Mouse (Mus musculus) MEL (cell line): ENCODE results near the gene Lnx1. TPM values are rescaled to one million over a fixed set of nuclear protein-coding genes. Genes with fewer than 3 reads are reported as not detected.

Experiments used
- DNase-seq: peaks from one replicate; pipeline ENCODE4 v3.0.0; 2011; ENCODE audit warnings: low read depth, low spot score
- H3K27ac ChIP-seq: 2 replicates; pipeline ENCODE4 v1.5.1; 2012; ENCODE audit warnings: low read depth, mild to moderate bottlenecking, control low read depth, low read length, moderate library complexity; ENCODE audit not compliant: control insufficient read depth
- H3K27me3 ChIP-seq, 2 experiments: fragments of 150-350 bp in 1 of 2; sonication (generic) in 1 of 2; 2 replicates each; pipeline ENCODE4 v1.6.1; 2012; ENCODE audit warnings: low read length in 2 of 2, mild to moderate bottlenecking in 2 of 2, improper control_type of control experiment in 1 of 2, moderate library complexity in 1 of 2; ENCODE audit not compliant: insufficient read depth in 2 of 2, control insufficient read depth in 1 of 2
- H3K36me3 ChIP-seq, 2 experiments: 2 replicates each; pipeline ENCODE4 v1.6.1; 2012 to 2014; ENCODE audit warnings: low read length in 2 of 2, improper control_type of control experiment in 1 of 2, inconsistent platforms in 1 of 2, mild to moderate bottlenecking in 1 of 2; ENCODE audit not compliant: insufficient read depth in 2 of 2, control insufficient read depth in 1 of 2
- H3K4me1 ChIP-seq, 2 experiments: fragments of 150-350 bp in 1 of 2; sonication (generic) in 1 of 2; 2 replicates each; pipeline ENCODE4 v1.6.1; 2012; ENCODE audit warnings: low read length in 2 of 2, improper control_type of control experiment in 1 of 2, mild to moderate bottlenecking in 1 of 2; ENCODE audit not compliant: insufficient read depth in 2 of 2, control insufficient read depth in 1 of 2
- H3K4me3 ChIP-seq, 2 experiments: fragments of 150-350 bp in 1 of 2; sonication (generic) in 1 of 2; 2 replicates each; pipeline ENCODE4 v1.5.1; 2012; ENCODE audit warnings: low read depth in 2 of 2, low read length in 2 of 2, mild to moderate bottlenecking in 2 of 2, moderate library complexity in 2 of 2, control low read depth in 1 of 2, improper control_type of control experiment in 1 of 2; ENCODE audit not compliant: control insufficient read depth in 1 of 2, insufficient read depth in 1 of 2
- H3K79me2 ChIP-seq: 2 replicates; pipeline ENCODE4 v1.6.1; 2012; ENCODE audit warnings: mild to moderate bottlenecking, low read length, moderate library complexity; ENCODE audit not compliant: control insufficient read depth, poor library complexity, insufficient read depth
- H3K9ac ChIP-seq: 2 replicates; pipeline ENCODE4 v1.6.1; 2012; ENCODE audit warnings: low read depth, mild to moderate bottlenecking, control low read depth, low read length, moderate library complexity; ENCODE audit not compliant: control insufficient read depth, poor library complexity, severe bottlenecking
- H3K9me3 ChIP-seq: fragments of 150-350 bp; sonication (generic); replicated peaks from 2 replicates; pipeline ENCODE4 v1.6.1; 2012; ENCODE audit warnings: mild to moderate bottlenecking, low read length, improper control_type of control experiment, moderate library complexity; ENCODE audit not compliant: insufficient read depth
- BHLHE40 ChIP-seq: IDR thresholded peaks from 2 replicates; pipeline ENCODE4 v1.6.1; 2012; ENCODE audit warnings: low read depth, mild to moderate bottlenecking, inconsistent platforms, low read length, improper control_type of control experiment, borderline replicate concordance
- CHD1 ChIP-seq: IDR thresholded peaks from 2 replicates; pipeline ENCODE4 v1.6.1; 2012; ENCODE audit warnings: low read depth, mild to moderate bottlenecking, inconsistent platforms, low read length, improper control_type of control experiment
- CHD2 ChIP-seq: IDR thresholded peaks from 2 replicates; pipeline ENCODE4 v1.6.1; 2011; ENCODE audit warnings: low read length, improper control_type of control experiment
- EP300 ChIP-seq, 2 experiments: IDR thresholded peaks; 2 replicates each; pipeline ENCODE4 v1.6.1; 2011; ENCODE audit warnings: improper control_type of control experiment in 2 of 2, low read length in 2 of 2, low read depth in 1 of 2, mild to moderate bottlenecking in 1 of 2
- GATA1 ChIP-seq: IDR thresholded peaks from 2 replicates; pipeline ENCODE4 v1.6.1; 2011; ENCODE audit warnings: low read depth, low read length, improper control_type of control experiment
- HCFC1 ChIP-seq: IDR thresholded peaks from 2 replicates; pipeline ENCODE4 v1.6.1; 2012; ENCODE audit warnings: low read depth, mild to moderate bottlenecking, inconsistent platforms, low read length, improper control_type of control experiment, moderate library complexity
- KAT2A ChIP-seq: conservative IDR thresholded peaks from 2 replicates; pipeline ENCODE4 v1.6.1; 2012; ENCODE audit warnings: low read depth, low read length, improper control_type of control experiment, inconsistent platforms
- MAX ChIP-seq: IDR thresholded peaks from 2 replicates; pipeline ENCODE4 v1.6.1; 2011; ENCODE audit warnings: low read length, improper control_type of control experiment
- MXI1 ChIP-seq: IDR thresholded peaks from 2 replicates; pipeline ENCODE4 v1.6.1; 2011; ENCODE audit warnings: mild to moderate bottlenecking, low read depth, low read length, improper control_type of control experiment
- NRF1 ChIP-seq: IDR thresholded peaks from 2 replicates; pipeline ENCODE4 v1.6.1; 2014; ENCODE audit warnings: low read depth, mild to moderate bottlenecking, inconsistent platforms, low read length, improper control_type of control experiment, moderate library complexity; ENCODE audit not compliant: poor library complexity, insufficient read depth, severe bottlenecking
- POLR2A ChIP-seq, 2 experiments: IDR thresholded peaks; 2 replicates each; pipeline ENCODE4 v1.6.1; 2011 to 2012; ENCODE audit warnings: low read length in 2 of 2, mild to moderate bottlenecking in 2 of 2, control low read depth in 1 of 2, improper control_type of control experiment in 1 of 2, low read depth in 1 of 2, moderate library complexity in 1 of 2; ENCODE audit not compliant: control insufficient read depth in 1 of 2, insufficient read depth in 1 of 2, poor library complexity in 1 of 2
- POLR2AphosphoS2 ChIP-seq: IDR thresholded peaks from 2 replicates; pipeline ENCODE4 v1.6.1; 2011; ENCODE audit warnings: low read length, improper control_type of control experiment
- POLR2AphosphoS5 ChIP-seq: IDR thresholded peaks from 2 replicates; pipeline ENCODE4 v1.6.1; 2012; ENCODE audit warnings: low read depth, borderline replicate concordance, mild to moderate bottlenecking, inconsistent platforms, low read length, moderate library complexity, mixed read lengths
- RAD21 ChIP-seq: IDR thresholded peaks from 2 replicates; pipeline ENCODE4 v1.6.1; 2011; ENCODE audit warnings: mild to moderate bottlenecking, low read depth, low read length, improper control_type of control experiment
- SMC3 ChIP-seq: IDR thresholded peaks from 2 replicates; pipeline ENCODE4 v1.6.1; 2011; ENCODE audit warnings: low read depth, low read length, improper control_type of control experiment
- TAL1 ChIP-seq: IDR thresholded peaks from 2 replicates; pipeline ENCODE4 v1.6.1; 2012; ENCODE audit warnings: mild to moderate bottlenecking, inconsistent platforms, low read length, moderate library complexity, mixed read lengths
- TBP ChIP-seq: IDR thresholded peaks from 2 replicates; pipeline ENCODE4 v1.8.0; 2011; ENCODE audit warnings: low read depth, low read length, improper control_type of control experiment
- UBTF ChIP-seq: IDR thresholded peaks from 2 replicates; pipeline ENCODE4 v1.6.1; 2012; ENCODE audit warnings: low read depth, mild to moderate bottlenecking, inconsistent platforms, low read length, improper control_type of control experiment, moderate library complexity, borderline replicate concordance; ENCODE audit not compliant: insufficient read depth
- USF1 ChIP-seq: IDR thresholded peaks from 2 replicates; pipeline ENCODE4 v1.6.1; 2014; ENCODE audit warnings: low read depth, mild to moderate bottlenecking, inconsistent platforms, low read length, improper control_type of control experiment, moderate library complexity
- ZNF384 ChIP-seq: IDR thresholded peaks from 2 replicates; pipeline ENCODE4 v1.6.1; 2012; ENCODE audit warnings: low read depth, mild to moderate bottlenecking, inconsistent platforms, low read length, improper control_type of control experiment
- polyA plus RNA-seq, 2 experiments: library from polyadenylated mRNA; stranded (reverse) in 1 of 2; unstranded in 1 of 2; fragments of >175 nt in 1 of 2; fragments of >200 nt in 1 of 2; gene quantifications; 2 replicates each; pipeline versions ENCODE4 v1.2.1 to v1.2.4; 2012; ENCODE audit warnings: low replicate concordance in 2 of 2, low read depth in 1 of 2; ENCODE audit not compliant: insufficient read length in 2 of 2, insufficient read depth in 1 of 2, missing spikeins in 1 of 2
- total RNA-seq: library from RNA; depleted of rRNA; stranded (reverse); fragments of 300-350 nt; gene quantifications from 2 replicates; pipeline ENCODE4 v1.2.3, GENCODE M21; 2012

The Lnx1 gene
- total and polyA plus RNA-seq, 3 experiments = 0.06 TPM; not detected in 2

- no peak for DNase-seq
- H3K9ac ChIP-seq = no peak overlapping the region
- H3K27ac ChIP-seq = no peak overlapping the region
- H3K36me3 ChIP-seq = no peaks in the 10 kb centered on the region
- H3K4me1 ChIP-seq = no peaks in the 10 kb centered on the region
- H3K4me3 ChIP-seq = no peak overlapping the region
- H3K79me2 ChIP-seq = no peaks in the 10 kb centered on the region
- TF ChIP-seq MXI1 (no peak), EP300 (IDR thresholded peaks at IDR 0.05; ENCODE audit: low read depth in 1 of 2, low read length in 2 of 2) (no peak), POLR2AphosphoS5 (no peak), TAL1 (no peak), TBP (no peak), CHD2 (no peak), HCFC1 (no peak), POLR2A (IDR thresholded peaks at IDR 0.05; ENCODE audit: control insufficient read depth in 1 of 2, insufficient read depth in 1 of 2, low read depth in 1 of 2, low read length in 2 of 2, poor library complexity in 1 of 2) (no peak), NRF1 (no peak), SMC3 (no peak), KAT2A (no peak), UBTF (no peak), RAD21 (no peak), MAX (no peak), CHD1 (no peak), BHLHE40 (no peak), USF1 (no peak), ZNF384 (no peak), POLR2AphosphoS2 (no peak)
- no peaks in the 10 kb centered on the region for H3K9me3 ChIP-seq
- H3K27me3 ChIP-seq = peaks cover 19 to 22% of the 10 kb centered on the region in 2 experiments
These were observed 3.0 kb downstream of the Lnx1 start for GRCm38 (mm10) chr5:74699673-74700072.

- no peak overlapping the region for H3K9ac ChIP-seq
- H3K27ac ChIP-seq = no peak overlapping the region
- H3K4me3 ChIP-seq = no peak overlapping the region
- TF ChIP-seq GATA1 (no peak), POLR2A (IDR thresholded peaks at IDR 0.05; ENCODE audit: control insufficient read depth in 1 of 2, insufficient read depth in 1 of 2, low read depth in 1 of 2, low read length in 2 of 2, poor library complexity in 1 of 2) (no peak)
- H3K9me3 ChIP-seq = no peaks in the 10 kb centered on the region
- H3K79me2 ChIP-seq = no peaks in the 10 kb centered on the region
- H3K27me3 ChIP-seq = peaks cover 21 to 24% of the 10 kb centered on the region in 2 experiments
- DNase-seq = no peak
- H3K4me1 ChIP-seq = no peaks in the 10 kb centered on the region
- no peaks in the 10 kb centered on the region for H3K36me3 ChIP-seq
These were observed 5.2 kb downstream of the Lnx1 start for GRCm38 (mm10) chr5:74697534-74697933.
